Mouse (Mus musculus): ENCODE measurements around the gene Rnf169. TPM values are rescaled to one million over a fixed set of nuclear protein-coding genes. Genes with fewer than 3 reads are reported as not detected.
A peak's percentile ranks its signal among the peaks of the same experiment; 100 is the strongest.

The Rnf169 gene
- polyA plus RNA-seq, 1 experiment = 2.2 TPM

GRCm38 (mm10) chr7:99995186-99995585 lies 14.9 kb upstream of the Rnf169 start:
- TF ChIP-seq POLR2A (IDR thresholded peaks at IDR 0.05; ENCODE audit: low read depth, low read length) = no peak
- no peak for TF ChIP-seq CTCF (IDR thresholded peaks at IDR 0.05; ENCODE audit: extremely low read depth, insufficient read length, insufficient replicate concordance, low read depth, low read length)
- WGBS = 53% methylated on average over 7 of the region's 7 CpGs
- H3K36me3 ChIP-seq (ENCODE audit: control insufficient read depth, insufficient read depth, low read length) = no peaks in the 10 kb centered on the region
- no peaks in the 10 kb centered on the region for H3K27me3 ChIP-seq (ENCODE audit: control insufficient read depth, insufficient read depth, low read length)
- no peaks in the 10 kb centered on the region; the same call in 1 of the 2 replicates for H3K4me1 ChIP-seq (ENCODE audit: control insufficient read depth, insufficient read depth, insufficient read length, low read length)
- no peak overlapping the region for H3K27ac ChIP-seq (ENCODE audit: insufficient read depth, low read depth, low read length)
- no peak overlapping the region for H3K4me3 ChIP-seq (ENCODE audit: low read depth, low read length)

- 87% methylated on average over 7 of the region's 7 CpGs for WGBS
- Histone ChIP-seq H3K27me3 (ENCODE audit: control insufficient read depth, insufficient read depth, low read length) (no peaks in the 10 kb centered on the region), H3K4me1 (ENCODE audit: control insufficient read depth, insufficient read depth, insufficient read length, low read length) (no peaks in the 10 kb centered on the region; the same call in 1 of the 2 replicates), H3K27ac (ENCODE audit: insufficient read depth, low read depth, low read length) (no peak overlapping the region), H3K36me3 (ENCODE audit: control insufficient read depth, insufficient read depth, low read length) (no peaks in the 10 kb centered on the region), H3K4me3 (ENCODE audit: low read depth, low read length) (no peak overlapping the region)
- TF ChIP-seq POLR2A (IDR thresholded peaks at IDR 0.05; ENCODE audit: low read depth, low read length) = no peak
- no peak for TF ChIP-seq CTCF (IDR thresholded peaks at IDR 0.05; ENCODE audit: extremely low read depth, insufficient read length, insufficient replicate concordance, low read depth, low read length)
Observed at GRCm38 (mm10) chr7:99993159-99993558, 12.9 kb upstream of the Rnf169 start.

GRCm38 (mm10) chr7:99990990-99991707 lies 10.9 kb upstream of the Rnf169 start:
- Histone ChIP-seq H3K27ac (ENCODE audit: insufficient read depth, low read depth, low read length) (no peak overlapping the region), H3K4me3 (ENCODE audit: low read depth, low read length) (no peak overlapping the region), H3K4me1 (ENCODE audit: control insufficient read depth, insufficient read depth, insufficient read length, low read length) (no peaks in the 10 kb centered on the region; the same call in 1 of the 2 replicates), H3K36me3 (ENCODE audit: control insufficient read depth, insufficient read depth, low read length) (no peaks in the 10 kb centered on the region), H3K27me3 (ENCODE audit: control insufficient read depth, insufficient read depth, low read length) (no peaks in the 10 kb centered on the region)
- 62% methylated on average over 8 of the region's 8 CpGs for WGBS
- no peak for TF ChIP-seq POLR2A (IDR thresholded peaks at IDR 0.05; ENCODE audit: low read depth, low read length)
- TF ChIP-seq CTCF (IDR thresholded peaks at IDR 0.05; ENCODE audit: extremely low read depth, insufficient read length, insufficient replicate concordance, low read depth, low read length) = no peak

DNA sequence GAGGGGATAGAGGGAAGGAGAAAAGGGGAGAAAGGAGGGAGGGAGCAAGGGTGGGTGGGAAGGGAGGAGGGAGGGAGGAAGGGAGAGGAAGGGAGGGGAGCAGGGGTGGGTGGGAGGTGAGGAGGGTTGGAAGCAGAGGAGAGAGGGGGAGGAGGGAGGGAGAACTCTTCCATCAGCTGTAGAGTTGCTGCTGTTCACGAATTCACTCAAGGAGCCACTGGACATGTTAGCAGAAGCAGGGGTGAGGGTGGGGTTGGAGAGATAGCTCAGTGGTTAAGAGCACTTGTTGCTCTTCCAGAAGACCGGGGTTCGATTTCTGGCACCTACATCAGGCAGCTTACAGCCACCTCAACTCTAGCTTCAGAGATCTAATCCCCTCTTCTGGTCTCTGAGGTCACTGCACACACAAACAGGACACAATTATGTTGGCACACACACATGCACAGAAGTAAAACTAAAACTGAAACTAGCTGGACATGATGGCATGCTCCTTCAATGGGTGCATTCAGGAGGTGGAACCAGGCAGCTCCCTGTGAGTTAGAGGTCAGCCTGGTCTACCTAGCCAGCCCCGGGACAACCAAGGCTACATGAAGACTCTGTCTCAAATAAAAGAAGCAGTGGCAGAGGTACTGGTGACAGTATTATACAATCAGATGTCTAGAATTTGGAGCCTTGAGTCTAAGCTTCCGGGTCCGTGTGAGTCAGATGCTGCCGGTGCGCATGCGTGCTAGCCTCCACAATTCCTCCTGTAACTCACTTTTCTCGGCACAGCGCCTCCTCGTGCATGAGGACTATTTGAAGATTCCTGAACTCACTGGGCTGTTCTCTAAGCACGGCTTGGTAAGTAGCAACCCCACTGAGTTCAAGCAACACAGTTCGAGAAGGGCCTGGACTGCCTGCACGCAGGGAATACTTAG lies 9.9 kb upstream of the Rnf169 start:
- H3K4me3 ChIP-seq (ENCODE audit: low read depth, low read length) = peak overlapping the region; percentile 29; the same call in 1 of the 2 replicates
- 67% methylated on average over 15 of the region's 15 CpGs for WGBS
- no peak overlapping the region for H3K27ac ChIP-seq (ENCODE audit: insufficient read depth, low read depth, low read length)
- TF ChIP-seq POLR2A (IDR thresholded peaks at IDR 0.05; ENCODE audit: low read depth, low read length) (no peak), CTCF (IDR thresholded peaks at IDR 0.05; ENCODE audit: extremely low read depth, insufficient read length, insufficient replicate concordance, low read depth, low read length) (0 out of 2 replicates have a peak, but pooled peaks have one; percentile 14)
- H3K27me3 ChIP-seq (ENCODE audit: control insufficient read depth, insufficient read depth, low read length) = no peaks in the 10 kb centered on the region
- H3K4me1 ChIP-seq (ENCODE audit: control insufficient read depth, insufficient read depth, insufficient read length, low read length) = no peaks in the 10 kb centered on the region; the same call in 1 of the 2 replicates
- H3K36me3 ChIP-seq (ENCODE audit: control insufficient read depth, insufficient read depth, low read length) = no peaks in the 10 kb centered on the region

GRCm38 (mm10) chr7:99988725-99989124 lies 8.5 kb upstream of the Rnf169 start:
- Histone ChIP-seq H3K4me1 (ENCODE audit: control insufficient read depth, insufficient read depth, insufficient read length, low read length) (no peaks in the 10 kb centered on the region; the same call in 1 of the 2 replicates), H3K27ac (ENCODE audit: insufficient read depth, low read depth, low read length) (no peak overlapping the region), H3K36me3 (ENCODE audit: control insufficient read depth, insufficient read depth, low read length) (no peaks in the 10 kb centered on the region), H3K27me3 (ENCODE audit: control insufficient read depth, insufficient read depth, low read length) (no peaks in the 10 kb centered on the region), H3K4me3 (ENCODE audit: low read depth, low read length) (no peak overlapping the region)
- 7% methylated on average over 4 of the region's 4 CpGs for WGBS
- TF ChIP-seq POLR2A (IDR thresholded peaks at IDR 0.05; ENCODE audit: low read depth, low read length) (no peak), CTCF (IDR thresholded peaks at IDR 0.05; ENCODE audit: extremely low read depth, insufficient read length, insufficient replicate concordance, low read depth, low read length) (peak; percentile 95; the same call in 1 of the 2 replicates)

DNA sequence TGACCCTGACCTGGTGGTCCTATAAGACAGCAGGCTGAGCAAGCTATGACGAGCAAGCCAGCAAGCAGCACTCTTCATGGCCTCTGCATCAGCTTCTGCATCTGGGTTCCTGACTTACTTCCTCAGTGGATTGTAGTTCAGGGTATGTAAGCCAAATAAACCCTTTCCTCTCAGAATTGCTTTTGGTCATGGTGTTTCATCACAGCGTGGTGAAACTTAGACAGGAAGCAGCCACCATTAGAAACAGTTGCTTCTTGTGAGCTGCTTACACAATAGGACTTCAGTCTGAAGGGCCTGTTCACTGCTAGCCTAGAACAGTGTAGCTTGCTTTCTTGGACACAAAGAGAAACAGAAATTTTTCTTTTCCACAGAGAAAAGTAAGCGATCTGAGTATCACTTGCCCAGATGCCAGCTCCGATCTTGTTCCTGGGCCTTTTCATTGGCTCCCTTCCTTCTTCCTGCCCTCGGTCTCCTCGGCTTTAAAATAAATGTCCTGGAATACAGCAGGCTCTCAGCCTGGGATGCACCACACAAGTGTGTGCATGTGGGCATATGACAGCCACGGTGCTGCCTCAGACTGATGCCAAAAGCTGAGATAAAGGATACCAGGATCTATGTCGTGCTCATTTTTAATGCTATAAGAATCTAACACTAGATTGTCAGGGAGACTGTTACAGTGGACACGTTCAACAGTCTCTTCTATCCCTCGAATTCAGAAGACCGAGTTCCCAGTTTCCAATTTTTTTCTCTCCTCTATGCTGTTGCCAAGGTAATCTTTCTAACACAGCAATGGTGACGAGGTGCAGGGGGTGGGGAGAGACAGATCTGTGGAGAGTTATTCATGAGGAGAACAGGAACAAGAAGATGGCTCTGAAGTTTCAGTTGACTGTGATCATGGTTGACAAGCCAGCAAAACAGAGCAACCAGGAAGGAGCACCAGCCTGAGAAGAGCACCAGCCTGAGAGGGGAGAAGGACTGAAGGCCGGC lies 2.3 kb upstream of the Rnf169 start:
- 88% methylated on average over 13 of the region's 13 CpGs for WGBS
- H3K36me3 ChIP-seq (ENCODE audit: control insufficient read depth, insufficient read depth, low read length) = no peaks in the 10 kb centered on the region
- peaks cover 4% of the 10 kb centered on the region; the same call in 1 of the 2 replicates for H3K4me1 ChIP-seq (ENCODE audit: control insufficient read depth, insufficient read depth, insufficient read length, low read length)
- no peak for TF ChIP-seq POLR2A (IDR thresholded peaks at IDR 0.05; ENCODE audit: low read depth, low read length)
- TF ChIP-seq CTCF (IDR thresholded peaks at IDR 0.05; ENCODE audit: extremely low read depth, insufficient read length, insufficient replicate concordance, low read depth, low read length) = no peak
- no peak overlapping the region for H3K27ac ChIP-seq (ENCODE audit: insufficient read depth, low read depth, low read length)
- no peak overlapping the region for H3K4me3 ChIP-seq (ENCODE audit: low read depth, low read length)
- no peaks in the 10 kb centered on the region for H3K27me3 ChIP-seq (ENCODE audit: control insufficient read depth, insufficient read depth, low read length)
